Mouse (Mus musculus) embryonic fibroblast, embryonic 13.5 days (primary cell): ENCODE measurements at regions not wholly inside any gene's neighbourhood (a gene's known extent, or its start where the extent isn't known, plus 50 kb on each side); places are given as distances from the start of the nearest gene placed in this dataset.

ENCODE experiments used
- H3K27ac ChIP-seq: 2 replicates; pipeline ENCODE4 v1.5.1; 2012; ENCODE audit warnings: low read length, control low read depth, inconsistent platforms; ENCODE audit not compliant: insufficient read depth
- H3K4me1 ChIP-seq: 2 replicates; pipeline ENCODE4 v1.6.1; 2011; ENCODE audit warnings: low read length; ENCODE audit not compliant: control insufficient read depth, insufficient read depth
- H3K4me3 ChIP-seq: 2 replicates; pipeline ENCODE4 v1.5.1; 2011; ENCODE audit warnings: mild to moderate bottlenecking, control low read depth, low read length; ENCODE audit not compliant: insufficient read depth
- CTCF ChIP-seq: IDR thresholded peaks from 2 replicates; pipeline ENCODE4 v1.5.1; 2011; ENCODE audit warnings: mild to moderate bottlenecking, control low read depth, low read length, moderate library complexity, borderline replicate concordance; ENCODE audit not compliant: insufficient read depth
- POLR2A ChIP-seq: IDR thresholded peaks from 2 replicates; pipeline ENCODE4 v1.6.1; 2011; ENCODE audit warnings: low read depth, mild to moderate bottlenecking, control low read depth, low read length, moderate library complexity

GRCm38 (mm10) chr11:32899604-32900216 lies 75.3 kb upstream of the Smim23 start:
- Histone ChIP-seq H3K4me1 (peaks cover 7% of the 10 kb centered on the region; the same call in 1 of the 2 replicates), H3K4me3 (no peak overlapping the region), H3K27ac (no peak overlapping the region)
- TF ChIP-seq CTCF (no peak), POLR2A (no peak)

DNA sequence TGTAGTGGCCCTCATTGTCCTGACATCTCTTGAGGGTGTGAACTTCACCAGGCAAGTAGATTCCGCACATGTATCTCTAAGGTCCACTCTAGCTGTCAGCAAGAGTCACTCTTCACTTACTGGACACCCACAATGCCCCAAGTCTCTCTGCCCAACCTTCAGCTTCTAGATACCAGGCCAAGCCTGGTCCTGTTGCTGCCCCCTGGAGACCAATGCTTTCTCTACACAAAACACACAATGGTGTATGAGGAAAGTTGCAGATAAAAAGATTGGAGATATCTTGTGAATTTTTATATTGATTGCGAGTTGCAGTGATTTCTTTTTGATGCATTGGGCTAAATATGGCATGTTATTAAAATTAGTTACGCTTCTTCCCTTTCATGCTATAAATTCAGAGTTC lies 71.0 kb upstream of the Smim23 start:
- Histone ChIP-seq H3K4me1 (peaks cover 7% of the 10 kb centered on the region; the same call in 1 of the 2 replicates), H3K27ac (no peak overlapping the region), H3K4me3 (no peak overlapping the region)
- TF ChIP-seq POLR2A = no peak
- no peak for TF ChIP-seq CTCF

GRCm38 (mm10) chr11:32893146-32893903 lies 68.9 kb upstream of the Smim23 start:
- TF ChIP-seq CTCF = no peak
- no peak for TF ChIP-seq POLR2A
- Histone ChIP-seq H3K27ac (no peak overlapping the region), H3K4me1 (no peaks in the 10 kb centered on the region), H3K4me3 (no peak overlapping the region)

DNA sequence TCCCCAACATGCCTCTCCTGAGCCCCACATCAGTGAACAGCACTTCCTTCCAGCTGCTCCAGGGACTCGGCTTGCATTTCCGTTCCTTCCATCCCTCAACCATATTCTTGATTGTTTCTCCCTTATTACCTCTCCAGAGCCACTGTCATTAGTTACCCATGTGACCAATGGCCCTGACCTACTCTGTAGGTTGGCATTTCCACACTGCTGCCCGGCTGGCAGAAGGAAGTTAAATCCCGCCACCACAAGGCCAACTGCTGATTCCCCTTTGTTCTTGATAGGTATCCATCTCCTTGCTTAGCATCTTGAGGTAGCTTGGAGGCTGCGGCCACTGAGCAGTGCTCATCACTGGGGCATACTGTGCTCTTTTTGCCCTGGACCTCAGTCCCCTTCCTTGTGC lies 68.1 kb upstream of the Smim23 start:
- no peak for TF ChIP-seq CTCF
- no peak for TF ChIP-seq POLR2A
- no peaks in the 10 kb centered on the region for H3K4me1 ChIP-seq
- no peak overlapping the region for H3K4me3 ChIP-seq
- H3K27ac ChIP-seq = no peak overlapping the region

- Histone ChIP-seq H3K27ac (no peak overlapping the region), H3K4me1 (no peaks in the 10 kb centered on the region), H3K4me3 (no peak overlapping the region)
- no peak for TF ChIP-seq CTCF
- no peak for TF ChIP-seq POLR2A
Observed at GRCm38 (mm10) chr11:32889248-32889647, 64.8 kb upstream of the Smim23 start.

DNA sequence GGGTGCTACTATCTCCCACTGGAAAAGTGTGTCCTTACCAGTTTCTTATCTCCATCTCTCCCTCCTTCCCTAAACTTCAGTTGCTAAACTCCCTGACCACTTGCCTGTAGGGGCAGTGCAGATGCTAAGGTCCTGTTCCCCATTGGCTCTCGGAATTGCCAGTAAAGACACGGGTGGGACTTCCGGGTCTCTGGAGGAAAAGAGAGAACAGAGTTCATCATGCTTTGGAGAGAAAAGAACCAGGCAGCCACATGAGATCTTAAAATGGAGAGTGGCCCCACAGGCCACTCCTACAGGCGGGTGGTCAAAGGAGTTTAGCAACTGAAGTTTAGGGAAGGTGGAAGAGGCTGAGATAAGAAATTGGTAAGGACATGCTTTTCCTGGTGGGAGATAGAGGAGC lies 60.3 kb upstream of the Smim23 start:
- H3K27ac ChIP-seq = no peak overlapping the region
- H3K4me1 ChIP-seq = no peaks in the 10 kb centered on the region
- TF ChIP-seq CTCF = no peak
- no peak for TF ChIP-seq POLR2A
- H3K4me3 ChIP-seq = no peak overlapping the region

DNA sequence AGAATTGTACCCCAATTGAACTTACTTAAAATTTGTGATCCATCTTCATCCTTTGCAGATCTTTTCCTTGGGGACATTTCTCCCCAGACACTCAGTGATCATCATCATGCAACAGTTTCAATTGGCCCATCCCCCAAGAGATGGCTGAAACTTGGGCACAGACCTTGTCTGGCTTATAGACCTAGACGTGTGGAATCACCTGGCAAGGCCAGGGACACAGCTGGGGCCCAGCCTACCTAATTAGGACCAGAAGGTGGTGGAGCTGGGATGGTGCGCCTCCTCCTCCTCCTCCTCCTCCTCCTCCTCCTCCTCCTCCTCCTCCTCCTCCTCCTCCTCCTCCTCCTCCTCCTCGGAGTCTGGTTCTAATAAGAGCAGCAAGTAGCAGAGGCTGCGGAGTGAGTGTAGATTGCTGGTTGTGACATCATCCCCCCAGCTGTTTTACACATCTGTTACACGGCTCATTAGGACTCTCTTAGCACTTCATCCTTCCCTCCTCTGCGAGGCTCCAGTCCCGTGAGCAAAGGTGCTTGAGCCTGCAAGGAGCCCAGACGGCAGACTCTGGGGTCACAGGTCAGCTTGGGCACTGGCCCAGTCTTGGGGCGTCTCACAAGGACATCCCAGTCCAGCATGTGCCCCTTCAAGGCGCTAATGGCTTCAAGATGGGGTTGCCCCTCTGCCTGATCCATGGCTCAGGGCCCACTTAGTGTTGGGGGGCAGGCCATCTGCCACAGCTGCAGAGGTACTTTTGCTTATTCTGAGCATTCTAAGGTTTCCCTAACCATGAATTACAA lies 58.9 kb upstream of the Smim23 start:
- Histone ChIP-seq H3K27ac (no peak overlapping the region), H3K4me3 (no peak overlapping the region), H3K4me1 (no peaks in the 10 kb centered on the region)
- no peak for TF ChIP-seq POLR2A
- no peak for TF ChIP-seq CTCF

DNA sequence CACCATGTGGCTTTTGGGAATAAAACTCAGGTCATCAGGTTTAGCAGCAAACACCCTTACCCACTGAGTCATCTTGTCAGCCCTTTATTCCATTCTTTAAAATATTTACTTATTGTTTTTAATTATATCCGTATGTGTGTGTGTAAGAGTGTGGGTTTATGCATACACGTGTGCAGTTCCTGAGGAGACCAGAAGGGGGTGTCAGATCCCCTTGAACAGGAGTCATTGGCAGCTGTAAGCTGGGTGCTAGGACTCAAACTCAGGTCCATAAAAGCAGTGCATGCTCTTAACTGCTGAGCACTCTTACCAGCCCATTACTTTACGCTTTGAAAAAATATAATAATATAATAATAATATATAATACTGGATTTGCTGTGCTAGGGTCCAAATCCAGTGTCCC lies 54.6 kb upstream of the Smim23 start:
- Histone ChIP-seq H3K4me3 (no peak overlapping the region), H3K4me1 (no peaks in the 10 kb centered on the region), H3K27ac (no peak overlapping the region)
- TF ChIP-seq POLR2A (no peak), CTCF (no peak)
